Mouse (Mus musculus): ENCODE measurements around the gene Gm20498.
"Not testable (repeated sequence)": the region's sequence is repeated elsewhere in the genome, so short reads cannot be mapped to it uniquely, and the experiment has no call there.

DNA sequence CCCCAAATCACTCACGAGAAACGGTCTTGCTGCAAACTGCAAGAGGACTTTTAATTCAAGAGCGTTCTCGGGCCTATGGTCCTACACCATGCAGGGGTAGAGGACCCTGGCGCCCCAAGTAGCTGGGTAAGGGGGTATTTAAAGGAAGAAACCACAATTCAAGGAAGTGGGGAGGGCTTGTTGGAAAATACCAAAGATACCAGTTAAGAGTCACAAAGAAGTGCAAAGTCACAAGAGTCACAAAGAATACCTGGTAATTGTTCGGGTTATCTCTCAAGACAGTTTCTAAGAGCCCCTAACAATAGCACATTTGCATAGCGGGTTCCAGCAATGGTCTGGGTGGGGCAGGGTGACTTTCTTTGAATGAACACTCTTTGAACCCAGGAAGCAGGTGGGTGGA is 73.7 kb downstream of the Gm20498 start:
- TF ChIP-seq POLR2A (IDR thresholded peaks at IDR 0.05; ENCODE audit: low read depth, low read length); CTCF (IDR thresholded peaks at IDR 0.05; ENCODE audit: extremely low read depth, insufficient read depth, insufficient read length, insufficient replicate concordance): not testable (repeated sequence)

All from spleen, adult 2 months (tissue).